Mouse (Mus musculus): Measurements from ENCODE around the gene Dnajc3. TPM values are rescaled to one million over a fixed set of nuclear protein-coding genes. Genes with fewer than 3 reads are reported as not detected.

Gene Dnajc3
- 23.0 and 25.0 TPM in 2 replicates for polyA plus RNA-seq (2016; fragmentation: Nextera tagmentation; extraction: Ambion mirVana)

- peak within 1 kb of the TSS; percentile 82 for H3K27ac ChIP-seq
- under 1% methylated on average over 93 of the region's 124 CpGs for WGBS
- H3K4me3 ChIP-seq (replicated peaks) = peak within 1 kb of the TSS; percentile 98
- H3K9ac ChIP-seq = peak within 1 kb of the TSS; percentile 98
- H3K4me1 ChIP-seq = peaks cover 23% of the 10 kb centered on the region
- H3K36me3 ChIP-seq (replicated peaks) = no peaks in the 10 kb centered on the region
- ATAC-seq (ENCODE audit: low FRiP score) = peak; percentile 100
- no peaks in the 10 kb centered on the region for H3K9me3 ChIP-seq
- H3K27me3 ChIP-seq = peaks cover 5% of the 10 kb centered on the region; the same call in 1 of the 2 replicates
- H3K4me2 ChIP-seq = peak within 1 kb of the TSS; percentile 71
These were observed at the start of gene Dnajc3 for GRCm38 (mm10) chr14:118937533-118938492. Dnajc3 (plus strand) TSS chr14:118937976.

DNA sequence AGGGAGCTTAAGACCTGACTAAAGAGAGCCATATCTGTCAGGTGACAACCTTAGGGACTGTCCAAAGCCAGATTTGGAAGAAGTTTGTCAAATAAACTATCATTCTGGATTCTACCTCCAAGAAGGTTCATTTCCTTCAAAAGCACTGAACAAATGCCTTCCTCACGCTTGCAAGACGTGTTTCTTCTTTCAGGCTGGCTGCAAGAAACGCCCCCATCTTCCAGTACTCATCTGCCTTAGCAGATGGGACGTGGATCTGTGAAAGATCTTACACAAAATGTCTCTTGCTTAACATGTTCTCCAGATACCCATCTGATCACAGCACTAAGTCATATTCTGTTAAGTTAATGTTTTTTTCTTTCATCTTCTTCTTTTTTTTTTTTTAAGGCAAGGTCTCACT lies 47.7 kb upstream of the Dnajc3 start:
- no peak overlapping the region for H3K4me2 ChIP-seq
- WGBS = 91% methylated on average over 4 of the region's 4 CpGs
- no peak overlapping the region for H3K9ac ChIP-seq
- peaks cover 66% of the 10 kb centered on the region for H3K36me3 ChIP-seq (replicated peaks)
- no peak overlapping the region for H3K27ac ChIP-seq
- no peaks in the 10 kb centered on the region for H3K27me3 ChIP-seq
- H3K4me1 ChIP-seq = no peaks in the 10 kb centered on the region
- H3K4me3 ChIP-seq (replicated peaks) = no peak overlapping the region
- no peaks in the 10 kb centered on the region for H3K9me3 ChIP-seq
- ATAC-seq (ENCODE audit: low FRiP score) = no peak

DNA sequence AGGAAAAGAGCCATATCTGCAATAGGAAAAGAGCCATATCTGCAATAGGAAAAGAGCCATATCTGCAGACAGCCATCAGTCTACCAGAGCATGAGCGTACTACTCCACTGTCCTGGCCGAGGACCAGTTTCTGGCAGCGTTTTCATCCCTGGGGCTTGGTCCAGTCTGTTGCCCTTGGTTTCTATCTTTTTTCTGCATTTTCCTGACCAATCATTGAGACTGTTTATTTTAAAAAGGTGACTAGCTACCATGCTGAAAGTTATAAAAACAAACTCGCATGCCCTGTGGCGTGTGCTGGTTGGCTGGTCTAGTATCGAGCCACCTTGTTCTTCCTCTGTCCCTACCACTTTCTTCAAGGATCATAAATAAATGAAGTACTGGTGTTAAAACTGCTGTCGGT lies 42.5 kb upstream of the Dnajc3 start:
- H3K9me3 ChIP-seq = no peaks in the 10 kb centered on the region
- H3K4me3 ChIP-seq (replicated peaks) = no peak overlapping the region
- H3K36me3 ChIP-seq (replicated peaks) = peaks cover 72% of the 10 kb centered on the region
- H3K27ac ChIP-seq = no peak overlapping the region
- no peak for ATAC-seq (ENCODE audit: low FRiP score)
- H3K4me1 ChIP-seq = no peaks in the 10 kb centered on the region
- no peak overlapping the region for H3K4me2 ChIP-seq
- no peaks in the 10 kb centered on the region for H3K27me3 ChIP-seq
- no peak overlapping the region for H3K9ac ChIP-seq
- 93% methylated on average over 7 of the region's 7 CpGs for WGBS

- 95% methylated on average over 10 of the region's 10 CpGs for WGBS
- Histone ChIP-seq H3K4me3 (replicated peaks) (no peak overlapping the region), H3K36me3 (replicated peaks) (peaks cover 76% of the 10 kb centered on the region), H3K9me3 (no peaks in the 10 kb centered on the region), H3K27ac (no peak overlapping the region), H3K4me2 (no peak overlapping the region), H3K4me1 (no peaks in the 10 kb centered on the region), H3K27me3 (no peaks in the 10 kb centered on the region), H3K9ac (no peak overlapping the region)
- no peak for ATAC-seq (ENCODE audit: low FRiP score)
These were observed 42.1 kb upstream of the Dnajc3 start for GRCm38 (mm10) chr14:118895655-118896054.

GRCm38 (mm10) chr14:118899940-118900339 lies 37.8 kb upstream of the Dnajc3 start:
- ATAC-seq (ENCODE audit: low FRiP score) = no peak

DNA sequence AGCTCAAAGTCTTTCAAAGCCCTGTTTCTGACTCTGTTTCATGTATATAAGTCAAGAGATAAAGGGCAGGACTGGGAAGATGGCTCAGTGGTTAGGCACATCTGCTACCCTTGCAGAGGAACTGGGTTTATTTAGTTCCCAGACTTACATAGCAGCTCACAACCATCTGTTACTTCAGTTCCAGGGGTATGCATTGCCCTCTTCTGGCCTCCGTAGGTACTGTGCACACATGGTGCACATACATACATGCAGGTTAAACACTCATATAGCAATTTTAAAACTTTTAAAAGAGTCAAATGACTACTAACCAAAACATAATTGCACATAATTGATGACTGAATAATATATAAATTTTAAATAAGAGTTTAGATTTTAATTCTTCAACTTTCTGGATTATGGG lies 36.9 kb upstream of the Dnajc3 start:
- H3K9ac ChIP-seq = no peak overlapping the region
- H3K27ac ChIP-seq = no peak overlapping the region
- H3K4me2 ChIP-seq = no peak overlapping the region
- ATAC-seq (ENCODE audit: low FRiP score) = no peak
- H3K27me3 ChIP-seq = no peaks in the 10 kb centered on the region
- WGBS = 100% methylated on average over 1 of the region's 1 CpGs
- H3K4me1 ChIP-seq = peaks cover 8% of the 10 kb centered on the region; the same call in 1 of the 2 replicates
- no peaks in the 10 kb centered on the region for H3K9me3 ChIP-seq
- no peak overlapping the region for H3K4me3 ChIP-seq (replicated peaks)
- H3K36me3 ChIP-seq (replicated peaks) = peaks cover 76% of the 10 kb centered on the region

More at GRCm38 (mm10) chr14:118899940-118900339, 37.8 kb upstream of the Dnajc3 start:
- Histone ChIP-seq H3K36me3 (replicated peaks) (peaks cover 86% of the 10 kb centered on the region), H3K4me3 (replicated peaks) (no peak overlapping the region), H3K9me3 (no peaks in the 10 kb centered on the region), H3K27me3 (no peaks in the 10 kb centered on the region), H3K9ac (no peak overlapping the region), H3K27ac (no peak overlapping the region), H3K4me1 (peaks cover 8% of the 10 kb centered on the region; the same call in 1 of the 2 replicates), H3K4me2 (no peak overlapping the region)
- 79% methylated on average over 11 of the region's 11 CpGs for WGBS

DNA sequence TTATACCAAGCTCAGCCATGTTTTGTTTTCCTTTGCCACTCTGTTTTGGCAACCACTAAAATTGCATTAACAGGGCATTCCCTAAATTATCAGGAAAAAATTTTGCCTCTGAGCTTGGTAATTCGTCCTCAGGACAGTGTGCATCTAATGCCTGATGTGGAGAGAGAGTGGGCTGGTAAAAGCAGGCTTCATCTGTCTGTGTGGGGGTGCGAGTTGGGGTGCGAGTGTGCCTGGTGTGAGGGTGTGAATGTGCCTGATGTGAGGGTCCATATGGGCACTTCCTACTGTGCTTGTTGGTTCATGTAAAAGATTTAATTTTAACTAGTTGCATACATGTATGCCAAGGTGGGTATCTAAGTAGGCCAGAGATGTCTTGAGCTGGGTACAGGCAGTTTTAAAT lies 34.4 kb upstream of the Dnajc3 start:
- peaks cover 76% of the 10 kb centered on the region for H3K36me3 ChIP-seq (replicated peaks)
- no peak for ATAC-seq (ENCODE audit: low FRiP score)
- H3K27ac ChIP-seq = no peak overlapping the region
- H3K4me1 ChIP-seq = peaks cover 8% of the 10 kb centered on the region; the same call in 1 of the 2 replicates
- WGBS = 85% methylated on average over 3 of the region's 3 CpGs
- no peak overlapping the region for H3K4me2 ChIP-seq
- H3K9ac ChIP-seq = no peak overlapping the region
- H3K9me3 ChIP-seq = no peaks in the 10 kb centered on the region
- H3K4me3 ChIP-seq (replicated peaks) = no peak overlapping the region
- H3K27me3 ChIP-seq = no peaks in the 10 kb centered on the region

- Histone ChIP-seq H3K36me3 (replicated peaks) (peaks cover 76% of the 10 kb centered on the region), H3K4me3 (replicated peaks) (no peak overlapping the region), H3K27ac (peak overlapping the region; percentile 68), H3K9me3 (no peaks in the 10 kb centered on the region), H3K9ac (0 out of 2 replicates have a peak overlapping the region, but pooled peaks have one; percentile 0), H3K4me1 (peaks cover 8% of the 10 kb centered on the region; the same call in 1 of the 2 replicates), H3K4me2 (no peak overlapping the region), H3K27me3 (no peaks in the 10 kb centered on the region)
- ATAC-seq (ENCODE audit: low FRiP score) = peak; percentile 66
- WGBS = 28% methylated on average over 6 of the region's 6 CpGs
These were observed 33.8 kb upstream of the Dnajc3 start for GRCm38 (mm10) chr14:118903867-118904562.

GRCm38 (mm10) chr14:118907592-118907991 lies 30.2 kb upstream of the Dnajc3 start:
- Histone ChIP-seq H3K9ac (no peak overlapping the region), H3K4me2 (no peak overlapping the region), H3K27me3 (no peaks in the 10 kb centered on the region), H3K27ac (no peak overlapping the region), H3K36me3 (replicated peaks) (peaks cover 70% of the 10 kb centered on the region), H3K4me1 (peaks cover 8% of the 10 kb centered on the region; the same call in 1 of the 2 replicates), H3K4me3 (replicated peaks) (no peak overlapping the region), H3K9me3 (no peaks in the 10 kb centered on the region)
- ATAC-seq (ENCODE audit: low FRiP score) = no peak
- 81% methylated on average over 8 of the region's 8 CpGs for WGBS

GRCm38 (mm10) chr14:118909872-118910271 lies 27.9 kb upstream of the Dnajc3 start:
- H3K36me3 ChIP-seq (replicated peaks) = peaks cover 74% of the 10 kb centered on the region
- no peak overlapping the region for H3K9ac ChIP-seq
- no peak overlapping the region for H3K27ac ChIP-seq
- no peaks in the 10 kb centered on the region for H3K4me1 ChIP-seq
- no peak for ATAC-seq (ENCODE audit: low FRiP score)
- no peak overlapping the region for H3K4me2 ChIP-seq
- no peak overlapping the region for H3K4me3 ChIP-seq (replicated peaks)
- H3K9me3 ChIP-seq = no peaks in the 10 kb centered on the region
- WGBS = 93% methylated on average over 8 of the region's 8 CpGs
- H3K27me3 ChIP-seq = no peaks in the 10 kb centered on the region

DNA sequence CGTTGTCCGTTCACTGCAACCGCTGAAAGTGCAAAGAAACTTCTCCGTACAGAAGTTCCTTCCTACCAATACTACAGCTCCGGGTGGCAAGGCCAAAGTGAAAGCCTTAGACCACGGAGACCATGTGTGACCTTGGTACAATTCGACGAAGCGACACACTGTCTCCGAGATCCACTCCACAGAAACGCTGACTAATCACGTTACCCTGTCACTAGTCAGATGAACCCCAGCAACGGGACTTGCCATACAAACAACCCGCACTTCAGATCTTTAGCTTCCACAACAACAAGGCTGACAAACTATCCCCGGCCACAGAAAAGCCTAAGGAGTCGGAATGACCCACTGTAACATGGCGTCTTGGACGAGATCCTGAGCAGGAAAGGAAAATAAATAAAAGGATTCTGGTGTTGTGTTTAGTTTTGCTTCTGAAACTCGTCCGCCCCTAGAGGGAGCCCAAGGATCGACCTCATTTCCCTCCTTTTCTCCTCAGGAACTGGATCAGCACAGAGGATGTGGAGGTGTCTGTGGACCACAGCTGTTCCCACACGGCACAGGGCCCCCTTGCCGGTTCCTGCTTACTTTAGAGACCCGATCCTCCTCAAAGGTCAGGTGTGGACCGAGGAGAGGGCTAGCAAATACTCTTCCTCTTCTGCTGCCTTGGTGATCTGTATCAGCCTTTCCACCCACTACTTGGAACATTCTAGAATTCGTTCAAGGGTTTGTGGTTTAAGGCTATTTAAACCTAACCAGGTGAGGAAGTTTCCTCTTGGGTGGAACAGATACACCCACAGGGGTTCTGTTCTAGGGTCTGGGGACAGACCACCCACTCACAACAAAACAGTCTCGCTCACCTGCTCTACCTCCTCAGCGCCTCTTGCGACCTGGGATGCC lies 27.2 kb upstream of the Dnajc3 start:
- Histone ChIP-seq H3K4me2 (no peak overlapping the region), H3K4me1 (no peaks in the 10 kb centered on the region), H3K27me3 (no peaks in the 10 kb centered on the region), H3K9me3 (no peaks in the 10 kb centered on the region), H3K4me3 (replicated peaks) (no peak overlapping the region), H3K36me3 (replicated peaks) (peaks cover 75% of the 10 kb centered on the region), H3K9ac (no peak overlapping the region), H3K27ac (no peak overlapping the region)
- 73% methylated on average over 29 of the region's 29 CpGs for WGBS
- ATAC-seq (ENCODE audit: low FRiP score) = no peak
